Mouse (Mus musculus) heart, adult 2 months (tissue): ENCODE measurements around the gene Tex2.

Experiments
- CTCF ChIP-seq: fragments of 200-600 bp; IDR thresholded peaks from 2 replicates; pipeline ENCODE4 v1.8.1; 2022; ENCODE audit warnings: antibody characterized with exemption, mild to moderate bottlenecking, moderate library complexity
- POLR2A ChIP-seq: fragments of 200-500 bp; IDR thresholded peaks from 2 replicates; pipeline ENCODE4 v1.6.1; 2011; ENCODE audit warnings: mild to moderate bottlenecking, low read depth, low read length, control low read depth; ENCODE audit not compliant: insufficient read depth

DNA sequence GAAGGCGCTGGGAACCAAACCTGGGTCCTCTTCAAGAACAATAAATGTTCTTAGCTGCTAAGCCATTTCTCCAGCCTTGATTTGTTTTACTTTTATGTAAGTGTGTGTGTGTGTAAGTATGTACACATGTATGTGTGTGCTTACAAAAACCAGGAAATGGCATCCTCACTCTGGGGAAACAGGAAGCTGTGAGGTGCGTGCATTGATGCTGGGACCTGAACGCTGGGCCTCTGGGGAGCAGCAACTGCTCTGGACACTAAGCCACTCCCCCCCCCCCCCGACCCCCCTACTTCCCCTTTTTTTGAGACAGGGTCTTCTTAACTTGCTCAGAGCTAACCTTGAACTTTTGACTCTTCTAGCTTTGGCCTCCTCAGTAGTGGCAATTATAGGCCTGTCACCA, 62.8 kb downstream of the Tex2 start:
- TF ChIP-seq CTCF, result no peak
- TF ChIP-seq POLR2A, result no peak
